Mouse (Mus musculus) layer of hippocampus, adult 11-12 months (tissue): ENCODE data around the gene Icosl.
A peak's percentile ranks its signal among the peaks of the same experiment; 100 is the strongest.
"Not testable (repeated sequence)": the region's sequence is repeated elsewhere in the genome, so short reads cannot be mapped to it uniquely, and the experiment has no call there.

Source experiments
- DNase-seq: peaks from one replicate; pipeline ENCODE4 v3.0.0; 2022; ENCODE audit warnings: low spot score

The Icosl gene

GRCm38 (mm10) chr10:78069101-78070011 lies at the start of gene Icosl:
TSS of gene Icosl (plus strand) at chr10:78069302.
- DNase-seq, result peak; percentile 49

GRCm38 (mm10) chr10:78019984-78020383 lies 49.1 kb upstream of the Icosl start:
- DNase-seq, result not testable (repeated sequence)

GRCm38 (mm10) chr10:78025453-78025852 lies 43.6 kb upstream of the Icosl start:
- DNase-seq, result not testable (repeated sequence)

- DNase-seq, result peak; percentile 76
Measured at GRCm38 (mm10) chr10:78028129-78028528, 41.0 kb upstream of the Icosl start.

- DNase-seq, result no peak
Measured at GRCm38 (mm10) chr10:78029080-78029479, 40.0 kb upstream of the Icosl start.

- no peak for DNase-seq
Measured at GRCm38 (mm10) chr10:78031987-78032386, 37.1 kb upstream of the Icosl start.

GRCm38 (mm10) chr10:78037139-78037538 lies 32.0 kb upstream of the Icosl start:
- DNase-seq, result no peak

GRCm38 (mm10) chr10:78041647-78042046 lies 27.5 kb upstream of the Icosl start, which contains the start of gene Dnmt3l:
TSS of gene Dnmt3l (plus strand) at chr10:78041947.
- DNase-seq, result no peak

- DNase-seq, result no peak
Measured at GRCm38 (mm10) chr10:78042096-78042495, 27.0 kb upstream of the Icosl start.

GRCm38 (mm10) chr10:78042697-78043405 lies 26.3 kb upstream of the Icosl start:
- peak; percentile 61 for DNase-seq

- DNase-seq, result peak; percentile 70
Measured at GRCm38 (mm10) chr10:78043406-78043836, 25.7 kb upstream of the Icosl start, which contains the start of gene Aire. TSS of gene Aire (minus strand) at chr10:78043610.

GRCm38 (mm10) chr10:78044531-78044930 lies 24.6 kb upstream of the Icosl start:
- no peak for DNase-seq

GRCm38 (mm10) chr10:78046388-78046787 lies 22.7 kb upstream of the Icosl start:
- DNase-seq, result no peak

GRCm38 (mm10) chr10:78048061-78048730 lies 20.9 kb upstream of the Icosl start:
- DNase-seq, result no peak

GRCm38 (mm10) chr10:78049519-78050035 lies 19.5 kb upstream of the Icosl start:
- DNase-seq, result no peak

- DNase-seq, result no peak
Measured at GRCm38 (mm10) chr10:78054633-78055565, 14.2 kb upstream of the Icosl start.

GRCm38 (mm10) chr10:78057056-78057455 lies 12.0 kb upstream of the Icosl start:
- DNase-seq, result no peak

- no peak for DNase-seq
Measured at GRCm38 (mm10) chr10:78063122-78063521, 6.0 kb upstream of the Icosl start.

GRCm38 (mm10) chr10:78067226-78067625 lies 1.9 kb upstream of the Icosl start:
- no peak for DNase-seq

- no peak for DNase-seq
Measured at GRCm38 (mm10) chr10:78068541-78068940, 561 bp upstream of the Icosl start.

- no peak for DNase-seq
Measured at GRCm38 (mm10) chr10:78074151-78074550, 5.0 kb downstream of the Icosl start.
